Mouse (Mus musculus) neural tube, embryonic 15.5 days (tissue): ENCODE measurements around the gene Caskin2. TPM values are rescaled to one million over a fixed set of nuclear protein-coding genes. Genes with fewer than 3 reads are reported as not detected.

Experiments used
- microRNA-seq: library from miRNA; unstranded; fragments of <30 nt; microRNA quantifications from one replicate; pipeline ENCODE4, GENCODE M21; 2017
- polyA plus RNA-seq: library from polyadenylated mRNA; unstranded; fragments of >200 nt; fragmentation: Nextera tagmentation; extraction: Ambion mirVana; gene quantifications from 2 replicates; pipeline ENCODE4 v1.2.1, GENCODE M21; 2015

Caskin2 gene
- polyA plus RNA-seq, 1 experiment from 2014 or later = 9.8 TPM

Small RNA genes within 50 kb of the gene (microRNA-seq; reads per million reads assigned to microRNA genes)
- gene Mir5621 = not detected

Other genes starting within 250 kb of the Caskin2 start
- 101 and 120 TPM in 2 replicates for gene Nup85, start 249.2 kb downstream of the Caskin2 start, polyA plus RNA-seq
- 81.0 and 83.8 TPM in 2 replicates for gene Mrps7, start 209.7 kb downstream of the Caskin2 start, polyA plus RNA-seq
- 34.6 and 35.0 TPM in 2 replicates for gene Gga3, start 209.6 kb downstream of the Caskin2 start, polyA plus RNA-seq
- gene Mif4gd, start 200.7 kb downstream of the Caskin2 start, polyA plus RNA-seq = 11.5 and 19.4 TPM in 2 replicates
- gene Slc25a19, start 185.3 kb downstream of the Caskin2 start, polyA plus RNA-seq = 49.0 and 52.8 TPM in 2 replicates
- 192 and 194 TPM in 2 replicates for gene Grb2, start 105.0 kb downstream of the Caskin2 start, polyA plus RNA-seq
- gene Tmem94, start 48.2 kb downstream of the Caskin2 start, polyA plus RNA-seq = 20.3 and 21.2 TPM in 2 replicates
- gene Tsen54, start 1.1 kb upstream of the Caskin2 start, polyA plus RNA-seq = 22.0 and 23.7 TPM in 2 replicates
- 0.97 and 8.8 TPM in 2 replicates for gene Llgl2, start 10.4 kb upstream of the Caskin2 start, polyA plus RNA-seq
- gene Myo15b, start 44.8 kb upstream of the Caskin2 start, polyA plus RNA-seq = 0.12 and 5.0 TPM in 2 replicates
- 2.2 and 8.1 TPM in 2 replicates for gene Smim5, start 86.3 kb upstream of the Caskin2 start, polyA plus RNA-seq
- gene Smim6, start 98.4 kb upstream of the Caskin2 start, polyA plus RNA-seq = 0.68 and 3.1 TPM in 2 replicates
- gene Sap30bp, start 119.6 kb upstream of the Caskin2 start, polyA plus RNA-seq = 39.0 and 40.5 TPM in 2 replicates
- gene Recql5, start 119.8 kb upstream of the Caskin2 start, polyA plus RNA-seq = 19.7 and 22.0 TPM in 2 replicates
- gene Itgb4, start 161.1 kb upstream of the Caskin2 start, polyA plus RNA-seq = 2.0 and 4.9 TPM in 2 replicates
- gene Galk1, start 199.1 kb upstream of the Caskin2 start, polyA plus RNA-seq = 65.9 and 98.5 TPM in 2 replicates
- gene H3f3b, start 214.3 kb upstream of the Caskin2 start, polyA plus RNA-seq = 1,496 and 1,502 TPM in 2 replicates
- gene Unk, start 216.7 kb upstream of the Caskin2 start, polyA plus RNA-seq = 31.6 and 33.5 TPM in 2 replicates